Mouse (Mus musculus) limb, embryonic 10.5 days (tissue): ENCODE results near the gene Iah1. TPM values are rescaled to one million over a fixed set of nuclear protein-coding genes. Genes with fewer than 3 reads are reported as not detected.

Experiments
- DNase-seq: peaks from one replicate; pipeline ENCODE4 v3.0.0-alpha.2; 2017; ENCODE audit warnings: low spot score
- H3K27ac ChIP-seq: fragments of 300-500 bp; sonication (generic); 2 replicates; pipeline ENCODE4 v1.5.1; 2016; ENCODE audit warnings: mild to moderate bottlenecking
- H3K27me3 ChIP-seq: fragments of 300-500 bp; sonication (generic); 2 replicates; pipeline ENCODE4 v1.6.1; 2016; ENCODE audit warnings: low read depth, mild to moderate bottlenecking; ENCODE audit not compliant: poor library complexity, severe bottlenecking
- H3K36me3 ChIP-seq: fragments of 300-500 bp; sonication (generic); 2 replicates; pipeline ENCODE4 v1.6.1; 2016; ENCODE audit warnings: mild to moderate bottlenecking, moderate library complexity
- H3K4me1 ChIP-seq: fragments of 300-500 bp; sonication (generic); 2 replicates; pipeline ENCODE4 v1.6.1; 2016
- H3K4me3 ChIP-seq: fragments of 300-500 bp; sonication (generic); 2 replicates; pipeline ENCODE4 v1.5.1; 2016; ENCODE audit warnings: mild to moderate bottlenecking, moderate library complexity
- H3K9me3 ChIP-seq: fragments of 300-500 bp; sonication (generic); replicated peaks from 2 replicates; pipeline ENCODE4 v1.6.1; 2016; ENCODE audit warnings: mild to moderate bottlenecking
- WGBS: fragments of 180-500 bp; shearing (Covaris S2); methylation state at CpG from one replicate; pipeline ENCODE4 v1.1.7; 2016; 5-methylcytosine and 5-hydroxymethylcytosine counted together
- polyA plus RNA-seq: library from polyadenylated mRNA; unstranded; fragments of >200 nt; fragmentation: Nextera tagmentation; extraction: Ambion mirVana; gene quantifications from 2 replicates; pipeline ENCODE4 v1.2.1, GENCODE M21; 2016

The Iah1 gene
- polyA plus RNA-seq, 1 experiment from 2014 or later: 51.3 TPM

- no peaks in the 10 kb centered on the region for H3K9me3 ChIP-seq
- 92% methylated on average over 8 of the region's 8 CpGs for WGBS
- H3K36me3 ChIP-seq: peaks cover 97% of the 10 kb centered on the region
- DNase-seq: no peak
- no peaks in the 10 kb centered on the region for H3K27me3 ChIP-seq
- H3K4me3 ChIP-seq: no peak overlapping the region
- H3K4me1 ChIP-seq: no peaks in the 10 kb centered on the region
- H3K27ac ChIP-seq: no peak overlapping the region
These were observed 9.1 kb downstream of the Iah1 start for GRCm38 (mm10) chr12:21325266-21325665.

GRCm38 (mm10) chr12:21326325-21326724 lies 10.1 kb downstream of the Iah1 start:
- no peaks in the 10 kb centered on the region for H3K9me3 ChIP-seq
- H3K4me1 ChIP-seq: no peaks in the 10 kb centered on the region
- no peak overlapping the region for H3K27ac ChIP-seq
- H3K27me3 ChIP-seq: no peaks in the 10 kb centered on the region
- H3K4me3 ChIP-seq: no peak overlapping the region
- no peak for DNase-seq
- 92% methylated on average over 3 of the region's 3 CpGs for WGBS
- H3K36me3 ChIP-seq: peaks cover 96% of the 10 kb centered on the region

GRCm38 (mm10) chr12:21329661-21330400 lies 13.6 kb downstream of the Iah1 start:
- Histone ChIP-seq H3K9me3 (no peaks in the 10 kb centered on the region), H3K36me3 (peaks cover 96% of the 10 kb centered on the region), H3K4me1 (no peaks in the 10 kb centered on the region), H3K27ac (no peak overlapping the region), H3K27me3 (no peaks in the 10 kb centered on the region), H3K4me3 (no peak overlapping the region)
- WGBS: 94% methylated on average over 9 of the region's 9 CpGs
- DNase-seq: no peak

- Histone ChIP-seq H3K36me3 (peaks cover 96% of the 10 kb centered on the region), H3K27me3 (no peaks in the 10 kb centered on the region), H3K9me3 (no peaks in the 10 kb centered on the region), H3K4me3 (no peak overlapping the region), H3K4me1 (no peaks in the 10 kb centered on the region), H3K27ac (no peak overlapping the region)
- WGBS: 92% methylated on average over 10 of the region's 10 CpGs
- DNase-seq: no peak
These were observed 14.9 kb downstream of the Iah1 start for GRCm38 (mm10) chr12:21330961-21331576.

GRCm38 (mm10) chr12:21331711-21332110 lies 15.5 kb downstream of the Iah1 start:
- Histone ChIP-seq H3K27ac (no peak overlapping the region), H3K4me3 (no peak overlapping the region), H3K9me3 (no peaks in the 10 kb centered on the region), H3K27me3 (no peaks in the 10 kb centered on the region), H3K36me3 (peaks cover 96% of the 10 kb centered on the region), H3K4me1 (no peaks in the 10 kb centered on the region)
- no peak for DNase-seq
- 86% methylated on average over 6 of the region's 6 CpGs for WGBS

GRCm38 (mm10) chr12:21333021-21333420 lies 16.8 kb downstream of the Iah1 start:
- H3K27me3 ChIP-seq: no peaks in the 10 kb centered on the region
- WGBS: 94% methylated on average over 7 of the region's 7 CpGs
- no peaks in the 10 kb centered on the region for H3K9me3 ChIP-seq
- H3K27ac ChIP-seq: no peak overlapping the region
- no peak overlapping the region for H3K4me3 ChIP-seq
- peaks cover 89% of the 10 kb centered on the region for H3K36me3 ChIP-seq
- no peak for DNase-seq
- H3K4me1 ChIP-seq: no peaks in the 10 kb centered on the region

- Histone ChIP-seq H3K36me3 (peaks cover 86% of the 10 kb centered on the region), H3K4me1 (no peaks in the 10 kb centered on the region), H3K4me3 (no peak overlapping the region), H3K9me3 (no peaks in the 10 kb centered on the region), H3K27ac (no peak overlapping the region), H3K27me3 (no peaks in the 10 kb centered on the region)
- DNase-seq: no peak
- 92% methylated on average over 5 of the region's 5 CpGs for WGBS
These were observed 17.6 kb downstream of the Iah1 start for GRCm38 (mm10) chr12:21333766-21334165.

GRCm38 (mm10) chr12:21335869-21336268 lies 19.7 kb downstream of the Iah1 start:
- no peaks in the 10 kb centered on the region for H3K4me1 ChIP-seq

GRCm38 (mm10) chr12:21337171-21337570 lies 21.0 kb downstream of the Iah1 start:
- Histone ChIP-seq H3K4me1 (no peaks in the 10 kb centered on the region), H3K36me3 (peaks cover 86% of the 10 kb centered on the region), H3K9me3 (no peaks in the 10 kb centered on the region), H3K27me3 (no peaks in the 10 kb centered on the region), H3K4me3 (no peak overlapping the region), H3K27ac (no peak overlapping the region)
- DNase-seq: no peak
- 94% methylated on average over 5 of the region's 5 CpGs for WGBS

More at GRCm38 (mm10) chr12:21335869-21336268, 19.7 kb downstream of the Iah1 start:
- Histone ChIP-seq H3K27ac (no peak overlapping the region), H3K4me3 (no peak overlapping the region), H3K9me3 (no peaks in the 10 kb centered on the region), H3K27me3 (no peaks in the 10 kb centered on the region), H3K36me3 (peaks cover 87% of the 10 kb centered on the region)
- 95% methylated on average over 7 of the region's 7 CpGs for WGBS
- DNase-seq: no peak

- Histone ChIP-seq H3K27ac (no peak overlapping the region), H3K27me3 (no peaks in the 10 kb centered on the region), H3K36me3 (peaks cover 80% of the 10 kb centered on the region), H3K4me3 (no peak overlapping the region), H3K4me1 (no peaks in the 10 kb centered on the region), H3K9me3 (no peaks in the 10 kb centered on the region)
- DNase-seq: no peak
- 97% methylated on average over 5 of the region's 5 CpGs for WGBS
These were observed 24.5 kb downstream of the Iah1 start for GRCm38 (mm10) chr12:21340674-21341073.

- no peak for DNase-seq
- no peaks in the 10 kb centered on the region for H3K27me3 ChIP-seq
- no peak overlapping the region for H3K4me3 ChIP-seq
- H3K27ac ChIP-seq: no peak overlapping the region
- H3K36me3 ChIP-seq: peaks cover 84% of the 10 kb centered on the region
- no peaks in the 10 kb centered on the region for H3K9me3 ChIP-seq
- 93% methylated on average over 7 of the region's 7 CpGs for WGBS
- no peaks in the 10 kb centered on the region for H3K4me1 ChIP-seq
These were observed 30.8 kb downstream of the Iah1 start for GRCm38 (mm10) chr12:21346972-21347371.

GRCm38 (mm10) chr12:21350113-21350876 lies 34.1 kb downstream of the Iah1 start:
- Histone ChIP-seq H3K36me3 (peaks cover 90% of the 10 kb centered on the region), H3K27ac (no peak overlapping the region), H3K9me3 (no peaks in the 10 kb centered on the region), H3K4me3 (no peak overlapping the region), H3K27me3 (no peaks in the 10 kb centered on the region), H3K4me1 (no peaks in the 10 kb centered on the region)
- DNase-seq: no peak
- 87% methylated on average over 7 of the region's 7 CpGs for WGBS

GRCm38 (mm10) chr12:21353681-21354080 lies 37.5 kb downstream of the Iah1 start:
- 94% methylated on average over 8 of the region's 8 CpGs for WGBS
- H3K27me3 ChIP-seq: no peaks in the 10 kb centered on the region
- peaks cover 85% of the 10 kb centered on the region for H3K36me3 ChIP-seq
- DNase-seq: no peak
- no peaks in the 10 kb centered on the region for H3K9me3 ChIP-seq
- H3K4me1 ChIP-seq: no peaks in the 10 kb centered on the region
- no peak overlapping the region for H3K4me3 ChIP-seq
- H3K27ac ChIP-seq: no peak overlapping the region
